In genomic region chr4:142633667-142634350, GRCm38 (mm10) we compare ENCODE assay signal across 20 mouse cellular contexts.
"Had no signal": no experiment of that assay in that cellular context is flagged by ENCODE, and none has a peak within 500 bp of the region (broad histone marks: within the 10 kb centered on the region; RNA-seq: fewer than 3 reads in every experiment).

No protein-coding gene starts in this region.

- ATAC-seq: intestine, postnatal 0 days; lung, postnatal 0 days; midbrain, embryonic 13.5 days; midbrain, embryonic 16.5 days had no signal

- H3K27ac ChIP-seq: kidney, embryonic 15.5 days; left cerebral cortex, adult 2 months; limb, embryonic 13.5 days; liver, embryonic 13.5 days; midbrain, embryonic 10.5 days; midbrain, embryonic 13.5 days; neural tube, embryonic 13.5 days had no signal

- H3K36me3 ChIP-seq: kidney, embryonic 15.5 days; limb, embryonic 13.5 days; liver, embryonic 13.5 days; midbrain, embryonic 10.5 days; midbrain, embryonic 13.5 days; neural tube, embryonic 13.5 days had no signal

- H3K4me3 ChIP-seq: kidney, embryonic 15.5 days; left cerebral cortex, adult 2 months; limb, embryonic 13.5 days; liver, embryonic 13.5 days; megakaryocyte, embryonic 14.5 days; midbrain, embryonic 10.5 days; midbrain, embryonic 13.5 days; myocyte; neural tube, embryonic 13.5 days had no signal

- H3K4me1 ChIP-seq: liver, embryonic 13.5 days; megakaryocyte, embryonic 14.5 days had no signal

- H3K9ac ChIP-seq: kidney, embryonic 15.5 days; limb, embryonic 13.5 days; liver, embryonic 13.5 days; midbrain, embryonic 13.5 days; neural tube, embryonic 13.5 days had no signal

- H3K4me2 ChIP-seq: kidney, embryonic 15.5 days; limb, embryonic 13.5 days; liver, embryonic 13.5 days; midbrain, embryonic 13.5 days; neural tube, embryonic 13.5 days had no signal

- DNase-seq: kidney, adult 2 months; kidney, postnatal 14 days; kidney, postnatal 4 days; left cerebral cortex, postnatal 4 days; liver, embryonic 13.5 days; lung, adult 2 months; retina, postnatal 1 day; thymus, adult 18-20 months; thymus, postnatal 36 days had no signal

- H3K9me3 ChIP-seq: kidney, embryonic 15.5 days; limb, embryonic 13.5 days; liver, embryonic 13.5 days; midbrain, embryonic 10.5 days; midbrain, embryonic 13.5 days; neural tube, embryonic 13.5 days had no signal

- H3K27me3 ChIP-seq: kidney, embryonic 15.5 days; limb, embryonic 13.5 days; liver, embryonic 13.5 days; megakaryocyte, embryonic 14.5 days; midbrain, embryonic 13.5 days; neural tube, embryonic 13.5 days had no signal
